Mouse (Mus musculus) myocyte (in vitro differentiated cells): ENCODE measurements around the gene Sec23ip. TPM values are rescaled to one million over a fixed set of nuclear protein-coding genes. Genes with fewer than 3 reads are reported as not detected.

Experiments used
- H3K27me3 ChIP-seq: one replicate; pipeline ENCODE4 v1.6.1; 2011; ENCODE audit not compliant: control insufficient read depth, insufficient read depth, insufficient read length
- H3K36me3 ChIP-seq: one replicate; pipeline ENCODE4 v1.6.1; 2011; ENCODE audit not compliant: control insufficient read depth, insufficient read depth
- H3K4me2 ChIP-seq: one replicate; pipeline ENCODE4 v1.6.1; 2011; ENCODE audit warnings: low read depth, control low read depth
- H3K4me3 ChIP-seq: one replicate; pipeline ENCODE4 v1.5.1; 2011; ENCODE audit warnings: mild to moderate bottlenecking, control low read depth, moderate library complexity
- H3K79me2 ChIP-seq: one replicate; pipeline ENCODE4 v1.6.1; 2011; ENCODE audit not compliant: control insufficient read depth, insufficient read depth
- H3ac ChIP-seq: one replicate; pipeline ENCODE4 v1.6.1; 2011; ENCODE audit not compliant: control insufficient read depth, insufficient read length
- CEBPB ChIP-seq: IDR thresholded peaks from 2 replicates; pipeline ENCODE4 v1.6.1; 2011; ENCODE audit warnings: mild to moderate bottlenecking, moderate library complexity; ENCODE audit not compliant: poor library complexity, insufficient read depth, severe bottlenecking
- E2F4 ChIP-seq: IDR thresholded peaks from one replicate; pipeline ENCODE4 v1.6.1; 2011; ENCODE audit warnings: mild to moderate bottlenecking, control low read depth, moderate library complexity; ENCODE audit not compliant: insufficient read depth
- MAX ChIP-seq: IDR thresholded peaks from one replicate; pipeline ENCODE4 v1.6.1; 2011; ENCODE audit warnings: low read depth, mild to moderate bottlenecking, control low read depth
- MYOD1 ChIP-seq, 3 experiments: IDR thresholded peaks; one replicate each; pipeline ENCODE4 v1.6.1; 2011; ENCODE audit warnings: control low read depth in 2 of 3, low read depth in 2 of 3, mild to moderate bottlenecking in 2 of 3, moderate library complexity in 1 of 3; ENCODE audit not compliant: insufficient read length in 2 of 3, control insufficient read depth in 1 of 3
- MYOG ChIP-seq, 3 experiments: IDR thresholded peaks; one replicate each; pipeline ENCODE4 v1.6.1; 2011; ENCODE audit warnings: control low read depth in 2 of 3, low read depth in 2 of 3, mild to moderate bottlenecking in 2 of 3; ENCODE audit not compliant: insufficient read length in 2 of 3, control insufficient read depth in 1 of 3, insufficient read depth in 1 of 3
- POLR2A ChIP-seq: IDR thresholded peaks from one replicate; pipeline ENCODE4 v1.6.1; 2011; ENCODE audit warnings: low read depth, mild to moderate bottlenecking, control low read depth, moderate library complexity; ENCODE audit not compliant: insufficient read length
- POLR2AphosphoS2 ChIP-seq: IDR thresholded peaks from one replicate; pipeline ENCODE4 v1.6.1; 2011; ENCODE audit warnings: low read depth, control low read depth; ENCODE audit not compliant: insufficient read length
- REST ChIP-seq: IDR thresholded peaks from one replicate; pipeline ENCODE4 v1.6.1; 2011; ENCODE audit warnings: mild to moderate bottlenecking, control low read depth, moderate library complexity; ENCODE audit not compliant: insufficient read depth, insufficient read length
- SRF ChIP-seq: IDR thresholded peaks from one replicate; pipeline ENCODE4 v1.6.1; 2011; ENCODE audit warnings: low read depth; ENCODE audit not compliant: control insufficient read depth, insufficient read length
- TCF12 ChIP-seq: IDR thresholded peaks from one replicate; pipeline ENCODE4 v1.6.1; 2011; ENCODE audit warnings: mild to moderate bottlenecking, control low read depth; ENCODE audit not compliant: poor library complexity, insufficient read depth, severe bottlenecking
- TCF3 ChIP-seq: IDR thresholded peaks from one replicate; pipeline ENCODE4 v1.6.1; 2011; ENCODE audit warnings: low read depth, control low read depth; ENCODE audit not compliant: insufficient read length
- USF1 ChIP-seq: IDR thresholded peaks from one replicate; pipeline ENCODE4 v1.6.1; 2011; ENCODE audit warnings: low read depth, mild to moderate bottlenecking, control low read depth, moderate library complexity
- polyA plus RNA-seq: library from polyadenylated mRNA; unstranded; fragments of >200 nt; fragmentation: generic; extraction: Trizol; gene quantifications from one replicate; pipeline ENCODE4 v1.2.1, GENCODE M21; 2012; ENCODE audit warnings: missing spikeins

Gene Sec23ip
- polyA plus RNA-seq, 1 experiment = 19.2 TPM

- Histone ChIP-seq H3K36me3 (no peaks in the 10 kb centered on the region), H3K27me3 (no peaks in the 10 kb centered on the region), H3K4me3 (peak overlapping the region; percentile 86), H3K4me2 (peak overlapping the region; percentile 97), H3ac (no peak overlapping the region), H3K79me2 (peaks cover 48% of the 10 kb centered on the region)
- no peak for TF ChIP-seq TCF12
- no peak for TF ChIP-seq SRF
- no peak for TF ChIP-seq POLR2A
- TF ChIP-seq REST = no peak
- no peak for TF ChIP-seq POLR2AphosphoS2
- TF ChIP-seq MAX = no peak
- no peak for TF ChIP-seq CEBPB
- no peak for TF ChIP-seq MYOD1 (IDR thresholded peaks at IDR 0.05; ENCODE audit: control insufficient read depth in 1 of 3, insufficient read length in 2 of 3, low read depth in 2 of 3)
- no peak for TF ChIP-seq E2F4
- no peak for TF ChIP-seq TCF3
- no peak for TF ChIP-seq MYOG (IDR thresholded peaks at IDR 0.05; ENCODE audit: control insufficient read depth in 1 of 3, insufficient read depth in 1 of 3, insufficient read length in 2 of 3, low read depth in 2 of 3)
Observed at GRCm38 (mm10) chr7:128743898-128744297, 845 bp upstream of the Sec23ip start.

- TF ChIP-seq MYOG (IDR thresholded peaks at IDR 0.05; ENCODE audit: control insufficient read depth in 1 of 3, insufficient read depth in 1 of 3, insufficient read length in 2 of 3, low read depth in 2 of 3) = no peak
- no peak for TF ChIP-seq TCF12
- TF ChIP-seq SRF = no peak
- no peak for TF ChIP-seq POLR2AphosphoS2
- no peak for TF ChIP-seq TCF3
- TF ChIP-seq E2F4 = no peak
- no peak for TF ChIP-seq CEBPB
- no peak for TF ChIP-seq REST
- H3K27me3 ChIP-seq = no peaks in the 10 kb centered on the region
- H3K4me2 ChIP-seq = peak overlapping the region; percentile 73
- peak overlapping the region; percentile 50 for H3ac ChIP-seq
- H3K36me3 ChIP-seq = peaks cover 7% of the 10 kb centered on the region
- H3K4me3 ChIP-seq = peak overlapping the region; percentile 86
- H3K79me2 ChIP-seq = peaks cover 52% of the 10 kb centered on the region
Observed at GRCm38 (mm10) chr7:128746151-128746550, 1.4 kb downstream of the Sec23ip start.

GRCm38 (mm10) chr7:128748758-128749157, 4.0 kb downstream of the Sec23ip start:
- Histone ChIP-seq H3ac (no peak overlapping the region), H3K4me3 (no peak overlapping the region), H3K36me3 (peaks cover 17% of the 10 kb centered on the region), H3K4me2 (peak overlapping the region; percentile 24), H3K79me2 (peaks cover 52% of the 10 kb centered on the region), H3K27me3 (no peaks in the 10 kb centered on the region)
- TF ChIP-seq MYOG (IDR thresholded peaks at IDR 0.05; ENCODE audit: control insufficient read depth in 1 of 3, insufficient read depth in 1 of 3, insufficient read length in 2 of 3, low read depth in 2 of 3) (peak in 2 of 3 experiments; percentile 33 to 69), MAX (no peak), REST (no peak), E2F4 (no peak)

- Histone ChIP-seq H3K4me2 (no peak overlapping the region), H3ac (no peak overlapping the region)
Observed at GRCm38 (mm10) chr7:128750296-128750695, 5.6 kb downstream of the Sec23ip start.

GRCm38 (mm10) chr7:128752012-128752411, 7.3 kb downstream of the Sec23ip start:
- peaks cover 36% of the 10 kb centered on the region for H3K36me3 ChIP-seq
- H3K27me3 ChIP-seq = no peaks in the 10 kb centered on the region
- H3ac ChIP-seq = no peak overlapping the region
- no peak for TF ChIP-seq SRF
- no peak for TF ChIP-seq MYOD1 (IDR thresholded peaks at IDR 0.05; ENCODE audit: control insufficient read depth in 1 of 3, insufficient read length in 2 of 3, low read depth in 2 of 3)
- TF ChIP-seq TCF12 = no peak
- no peak for TF ChIP-seq POLR2A
- no peak for TF ChIP-seq MAX
- TF ChIP-seq POLR2AphosphoS2 = no peak
- no peak for TF ChIP-seq CEBPB
- no peak for TF ChIP-seq REST
- TF ChIP-seq TCF3 = no peak
- TF ChIP-seq USF1 = no peak
- TF ChIP-seq MYOG (IDR thresholded peaks at IDR 0.05; ENCODE audit: control insufficient read depth in 1 of 3, insufficient read depth in 1 of 3, insufficient read length in 2 of 3, low read depth in 2 of 3) = no peak
- no peak for TF ChIP-seq E2F4
- H3K4me3 ChIP-seq = no peak overlapping the region
- H3K79me2 ChIP-seq = peaks cover 31% of the 10 kb centered on the region
- no peak overlapping the region for H3K4me2 ChIP-seq

More at GRCm38 (mm10) chr7:128750296-128750695, 5.6 kb downstream of the Sec23ip start:
- TF ChIP-seq SRF = no peak
- no peak for TF ChIP-seq TCF12
- no peak for TF ChIP-seq E2F4
- no peak for TF ChIP-seq REST
- no peak for TF ChIP-seq MAX
- no peak for TF ChIP-seq MYOG (IDR thresholded peaks at IDR 0.05; ENCODE audit: control insufficient read depth in 1 of 3, insufficient read depth in 1 of 3, insufficient read length in 2 of 3, low read depth in 2 of 3)
- TF ChIP-seq POLR2AphosphoS2 = no peak
- no peak for TF ChIP-seq MYOD1 (IDR thresholded peaks at IDR 0.05; ENCODE audit: control insufficient read depth in 1 of 3, insufficient read length in 2 of 3, low read depth in 2 of 3)
- TF ChIP-seq TCF3 = no peak
- TF ChIP-seq POLR2A = no peak
- TF ChIP-seq CEBPB = no peak
- no peak for TF ChIP-seq USF1
- no peaks in the 10 kb centered on the region for H3K27me3 ChIP-seq
- peaks cover 48% of the 10 kb centered on the region for H3K79me2 ChIP-seq
- no peak overlapping the region for H3K4me3 ChIP-seq
- peaks cover 25% of the 10 kb centered on the region for H3K36me3 ChIP-seq
